Mouse (Mus musculus): ENCODE results near the gene Wfikkn1. TPM values are rescaled to one million over a fixed set of nuclear protein-coding genes. Genes with fewer than 3 reads are reported as not detected.
A peak's percentile ranks its signal among the peaks of the same experiment; 100 is the strongest.

Wfikkn1 gene
- total and polyA plus RNA-seq, 2 experiments from 2014 or later, result 0.11 TPM; not detected in 1

- H3K4me2 ChIP-seq (ENCODE audit: low read depth, low read length), result no peak overlapping the region
- no peak overlapping the region for H3K4me3 ChIP-seq (ENCODE audit: low read depth, low read length)
- H3K27me3 ChIP-seq (ENCODE audit: control insufficient read depth, insufficient read depth, low read length), result no peaks in the 10 kb centered on the region
- TF ChIP-seq CTCF (IDR thresholded peaks at IDR 0.05; ENCODE audit: low read depth), result no peak
- no peak for TF ChIP-seq EP300 (IDR thresholded peaks at IDR 0.05; ENCODE audit: low read depth)
- no peak overlapping the region for H3K27ac ChIP-seq (ENCODE audit: low read depth)
- no peak for DNase-seq (ENCODE audit: low spot score)
- 90% methylated on average over 2 of the region's 2 CpGs for WGBS
- H3K9me3 ChIP-seq (replicated peaks; ENCODE audit: control insufficient read depth, low read length), result no peaks in the 10 kb centered on the region
- H3K36me3 ChIP-seq (replicated peaks; ENCODE audit: control insufficient read depth, insufficient read depth, low read length), result 0 out of 2 replicates have a peak, but pooled peaks cover under 1% of the 10 kb centered on the region
- H3K4me1 ChIP-seq (ENCODE audit: control insufficient read depth, insufficient read depth), result peaks cover 20% of the 10 kb centered on the region
- H3K9ac ChIP-seq (replicated peaks; ENCODE audit: low read depth, low read length), result no peak overlapping the region
- no peak for ATAC-seq (ENCODE audit: insufficient read depth, low read depth)
Measured at GRCm38 (mm10) chr17:25869954-25870353, 10.7 kb downstream of the Wfikkn1 start.

GRCm38 (mm10) chr17:25869498-25869897 is 11.2 kb downstream of the Wfikkn1 start:
- ATAC-seq (ENCODE audit: insufficient read depth, low read depth) (no peak), DNase-seq (ENCODE audit: low spot score) (no peak)
- no peaks in the 10 kb centered on the region for H3K9me3 ChIP-seq (replicated peaks; ENCODE audit: control insufficient read depth, low read length)
- H3K4me1 ChIP-seq (ENCODE audit: control insufficient read depth, insufficient read depth), result peaks cover 17% of the 10 kb centered on the region
- H3K27me3 ChIP-seq (ENCODE audit: control insufficient read depth, insufficient read depth, low read length), result no peaks in the 10 kb centered on the region
- no peak overlapping the region for H3K4me3 ChIP-seq (ENCODE audit: low read depth, low read length)
- H3K9ac ChIP-seq (replicated peaks; ENCODE audit: low read depth, low read length), result no peak overlapping the region
- TF ChIP-seq EP300 (IDR thresholded peaks at IDR 0.05; ENCODE audit: low read depth) (no peak), CTCF (IDR thresholded peaks at IDR 0.05; ENCODE audit: low read depth) (no peak)
- 83% methylated on average over 8 of the region's 8 CpGs for WGBS
- no peak overlapping the region for H3K4me2 ChIP-seq (ENCODE audit: low read depth, low read length)
- 0 out of 2 replicates have a peak, but pooled peaks cover 5% of the 10 kb centered on the region for H3K36me3 ChIP-seq (replicated peaks; ENCODE audit: control insufficient read depth, insufficient read depth, low read length)
- no peak overlapping the region for H3K27ac ChIP-seq (ENCODE audit: low read depth)

- Histone ChIP-seq H3K4me3 (ENCODE audit: low read depth, low read length) (peak within 1 kb of the TSS; percentile 86), H3K9ac (replicated peaks; ENCODE audit: low read depth, low read length) (peak within 1 kb of the TSS; percentile 93), H3K36me3 (replicated peaks; ENCODE audit: control insufficient read depth, insufficient read depth, low read length) (peaks cover 12% of the 10 kb centered on the region), H3K27ac (ENCODE audit: low read depth) (peak within 1 kb of the TSS; percentile 99), H3K27me3 (ENCODE audit: control insufficient read depth, insufficient read depth, low read length) (no peaks in the 10 kb centered on the region), H3K4me2 (ENCODE audit: low read depth, low read length) (peak within 1 kb of the TSS; percentile 94), H3K4me1 (ENCODE audit: control insufficient read depth, insufficient read depth) (peaks cover 12% of the 10 kb centered on the region), H3K9me3 (replicated peaks; ENCODE audit: control insufficient read depth, low read length) (no peaks in the 10 kb centered on the region)
- TF ChIP-seq CTCF (IDR thresholded peaks at IDR 0.05; ENCODE audit: low read depth) (peak; percentile 29), EP300 (IDR thresholded peaks at IDR 0.05; ENCODE audit: low read depth) (no peak; the same call in 1 of the 2 replicates)
- ATAC-seq (ENCODE audit: insufficient read depth, low read depth) (peak; percentile 87), DNase-seq (ENCODE audit: low spot score) (peak; percentile 87)
- WGBS, result 0% methylated on average over 24 of the region's 24 CpGs
Measured at GRCm38 (mm10) chr17:25868601-25869191, 12.0 kb downstream of the Wfikkn1 start, which contains the start of gene Mcrip2. Gene Mcrip2 (minus strand): TSS chr17:25868764.

DNA sequence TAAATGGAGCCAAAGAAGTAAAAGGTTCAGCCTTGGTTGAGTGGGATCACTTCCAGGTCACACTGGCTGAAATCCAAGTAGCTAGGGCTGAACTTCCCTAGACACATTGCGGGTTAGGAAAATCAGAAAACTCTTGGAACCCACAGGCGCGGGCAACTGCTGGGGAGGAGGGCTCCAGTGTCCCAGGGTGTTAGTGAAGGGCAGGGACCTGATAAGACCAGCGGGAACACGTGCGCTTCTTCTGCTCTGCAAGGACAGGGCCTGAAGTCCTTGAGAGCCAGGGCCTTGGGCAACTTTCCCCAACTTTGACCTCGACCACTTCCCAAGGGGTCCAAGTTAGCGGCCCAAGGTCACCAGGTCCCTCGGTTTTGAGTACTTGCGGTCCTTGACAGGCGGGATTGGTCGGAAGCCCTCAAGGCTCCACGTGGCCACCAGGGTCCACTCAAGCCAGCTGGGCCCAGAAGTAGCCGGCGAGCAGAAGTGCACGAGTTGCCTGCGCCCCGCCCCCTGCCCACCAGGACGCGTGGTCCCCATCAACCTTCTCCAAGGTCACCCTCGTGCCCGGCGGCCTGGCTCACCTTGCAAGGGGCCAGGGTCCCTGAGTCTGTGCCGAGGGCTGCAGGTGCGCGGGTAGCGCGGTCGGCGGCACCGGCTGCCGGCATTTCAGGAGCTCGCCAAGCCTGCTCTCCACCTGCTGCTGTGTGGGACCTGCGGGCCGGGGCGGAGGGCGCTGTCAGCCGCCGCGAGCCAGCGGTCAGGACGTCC is 12.6 kb downstream of the Wfikkn1 start:
- DNase-seq (ENCODE audit: low spot score) (peak; percentile 60), ATAC-seq (ENCODE audit: insufficient read depth, low read depth) (peak; percentile 79)
- H3K27me3 ChIP-seq (ENCODE audit: control insufficient read depth, insufficient read depth, low read length), result no peaks in the 10 kb centered on the region
- under 1% methylated on average over 42 of the region's 42 CpGs for WGBS
- peak overlapping the region; percentile 99 for H3K27ac ChIP-seq (ENCODE audit: low read depth)
- peak overlapping the region; percentile 94 for H3K4me2 ChIP-seq (ENCODE audit: low read depth, low read length)
- peaks cover 12% of the 10 kb centered on the region for H3K4me1 ChIP-seq (ENCODE audit: control insufficient read depth, insufficient read depth)
- H3K9me3 ChIP-seq (replicated peaks; ENCODE audit: control insufficient read depth, low read length), result no peaks in the 10 kb centered on the region
- H3K4me3 ChIP-seq (ENCODE audit: low read depth, low read length), result peak overlapping the region; percentile 86
- H3K36me3 ChIP-seq (replicated peaks; ENCODE audit: control insufficient read depth, insufficient read depth, low read length), result peaks cover 16% of the 10 kb centered on the region
- TF ChIP-seq EP300 (IDR thresholded peaks at IDR 0.05; ENCODE audit: low read depth), result peak; percentile 33; the same call in 1 of the 2 replicates
- TF ChIP-seq CTCF (IDR thresholded peaks at IDR 0.05; ENCODE audit: low read depth), result no peak
- H3K9ac ChIP-seq (replicated peaks; ENCODE audit: low read depth, low read length), result peak overlapping the region; percentile 93

GRCm38 (mm10) chr17:25867509-25867835 is 13.2 kb downstream of the Wfikkn1 start:
- Histone ChIP-seq H3K36me3 (replicated peaks; ENCODE audit: control insufficient read depth, insufficient read depth, low read length) (peaks cover 17% of the 10 kb centered on the region), H3K9me3 (replicated peaks; ENCODE audit: control insufficient read depth, low read length) (no peaks in the 10 kb centered on the region), H3K4me2 (ENCODE audit: low read depth, low read length) (peak overlapping the region; percentile 94), H3K9ac (replicated peaks; ENCODE audit: low read depth, low read length) (peak overlapping the region; percentile 93), H3K4me3 (ENCODE audit: low read depth, low read length) (peak overlapping the region; percentile 86), H3K27ac (ENCODE audit: low read depth) (peak overlapping the region; percentile 99), H3K27me3 (ENCODE audit: control insufficient read depth, insufficient read depth, low read length) (no peaks in the 10 kb centered on the region), H3K4me1 (ENCODE audit: control insufficient read depth, insufficient read depth) (peaks cover 12% of the 10 kb centered on the region)
- WGBS, result 5% methylated on average over 7 of the region's 7 CpGs
- TF ChIP-seq EP300 (IDR thresholded peaks at IDR 0.05; ENCODE audit: low read depth), result no peak
- TF ChIP-seq CTCF (IDR thresholded peaks at IDR 0.05; ENCODE audit: low read depth), result no peak
- no peak for DNase-seq (ENCODE audit: low spot score)
- peak; percentile 10; the same call in 1 of the 2 replicates for ATAC-seq (ENCODE audit: insufficient read depth, low read depth)
